Mouse (Mus musculus): ENCODE results near the gene Acsbg2. TPM values are rescaled to one million over a fixed set of nuclear protein-coding genes. Genes with fewer than 3 reads are reported as not detected.
A peak's percentile ranks its signal among the peaks of the same experiment; 100 is the strongest.

Gene Acsbg2
- total and polyA plus RNA-seq, 3 experiments: not detected

- no peak for TF ChIP-seq MAX (IDR thresholded peaks at IDR 0.05; ENCODE audit: low read length)
- no peak for TF ChIP-seq ELF1 (IDR thresholded peaks at IDR 0.05; ENCODE audit: low read depth, low read length)
- no peak for TF ChIP-seq NELFE (IDR thresholded peaks at IDR 0.05; ENCODE audit: low read depth, low read length)
- TF ChIP-seq ZKSCAN1 (IDR thresholded peaks at IDR 0.05; ENCODE audit: low read depth, low read length): no peak
- no peak for TF ChIP-seq SIN3A (IDR thresholded peaks at IDR 0.05; ENCODE audit: low read length)
- TF ChIP-seq USF2 (IDR thresholded peaks at IDR 0.05; ENCODE audit: borderline replicate concordance in 1 of 2, insufficient read depth in 1 of 2, low read depth in 1 of 2, low read length in 2 of 2): no peak
- TF ChIP-seq MXI1 (IDR thresholded peaks at IDR 0.05; ENCODE audit: low read depth, low read length): no peak
- no peak for TF ChIP-seq POLR2AphosphoS2 (IDR thresholded peaks at IDR 0.05; ENCODE audit: low read length)
- no peak for TF ChIP-seq MEF2A (IDR thresholded peaks at IDR 0.05; ENCODE audit: extremely low read depth, insufficient replicate concordance, low read depth, low read length, poor library complexity, severe bottlenecking)
- no peak for TF ChIP-seq BHLHE40 (IDR thresholded peaks at IDR 0.05; ENCODE audit: borderline replicate concordance, low read depth, low read length)
- no peak for TF ChIP-seq ZC3H11A (IDR thresholded peaks at IDR 0.05; ENCODE audit: low read depth, low read length)
- no peak for TF ChIP-seq UBTF (IDR thresholded peaks at IDR 0.05; ENCODE audit: borderline replicate concordance, insufficient read depth, low read depth, low read length)
- no peak for TF ChIP-seq ZMIZ1 (IDR thresholded peaks at IDR 0.05; ENCODE audit: low read depth, low read length)
Measured at GRCm38 (mm10) chr17:56818067-56818636, 56.1 kb downstream of the Acsbg2 start.

GRCm38 (mm10) chr17:56815057-56815345, 59.2 kb downstream of the Acsbg2 start:
- Histone ChIP-seq H3K4me1 (ENCODE audit: control insufficient read depth in 1 of 2, insufficient read depth in 2 of 2, low read length in 2 of 2) (peaks cover 0 to 6% of the 10 kb centered on the region in 2 experiments; a peak in 1 of 4 replicates), H3K9ac (ENCODE audit: control insufficient read depth, low read depth, low read length, poor library complexity, severe bottlenecking) (no peak overlapping the region), H3K79me2 (ENCODE audit: control insufficient read depth, insufficient read depth, low read length, poor library complexity) (no peaks in the 10 kb centered on the region), H3K4me3 (ENCODE audit: control insufficient read depth in 1 of 2, insufficient read depth in 1 of 2, low read depth in 2 of 2, low read length in 2 of 2) (no peak overlapping the region), H3K27me3 (ENCODE audit: control insufficient read depth in 1 of 2, insufficient read depth in 2 of 2, low read length in 2 of 2) (no peaks in the 10 kb centered on the region), H3K9me3 (replicated peaks; ENCODE audit: insufficient read depth, low read length) (no peaks in the 10 kb centered on the region), H3K27ac (ENCODE audit: control insufficient read depth, low read depth, low read length) (no peak overlapping the region), H3K36me3 (ENCODE audit: control insufficient read depth in 1 of 2, insufficient read depth in 2 of 2, low read length in 2 of 2) (peaks cover 0 to 5% of the 10 kb centered on the region in 2 experiments; a peak in 2 of 4 replicates)
- no peak for DNase-seq (ENCODE audit: low read depth, low spot score)
- TF ChIP-seq CTCF (IDR thresholded peaks at IDR 0.05 in 2 of 3, conservative IDR thresholded peaks at IDR 0.05 in 1 of 3; ENCODE audit: control insufficient read depth in 1 of 3, insufficient read depth in 1 of 3, low read depth in 2 of 3, low read length in 3 of 3, poor library complexity in 1 of 3, severe bottlenecking in 1 of 3) (no peak), GABPA (IDR thresholded peaks at IDR 0.05; ENCODE audit: low read depth, low read length) (no peak), CHD2 (IDR thresholded peaks at IDR 0.05; ENCODE audit: low read length) (no peak), TCF12 (IDR thresholded peaks at IDR 0.05; ENCODE audit: low read depth, low read length) (no peak), POLR2AphosphoS2 (IDR thresholded peaks at IDR 0.05; ENCODE audit: low read length) (no peak), GATA1 (IDR thresholded peaks at IDR 0.05; ENCODE audit: low read depth, low read length) (no peak), ZC3H11A (IDR thresholded peaks at IDR 0.05; ENCODE audit: low read depth, low read length) (no peak), USF2 (IDR thresholded peaks at IDR 0.05; ENCODE audit: borderline replicate concordance in 1 of 2, insufficient read depth in 1 of 2, low read depth in 1 of 2, low read length in 2 of 2) (no peak), ZNF384 (IDR thresholded peaks at IDR 0.05; ENCODE audit: low read depth, low read length) (no peak)

More at GRCm38 (mm10) chr17:56818067-56818636, 56.1 kb downstream of the Acsbg2 start:
- H3K9ac ChIP-seq (ENCODE audit: control insufficient read depth, low read depth, low read length, poor library complexity, severe bottlenecking): no peak overlapping the region
- H3K4me1 ChIP-seq (ENCODE audit: control insufficient read depth in 1 of 2, insufficient read depth in 2 of 2, low read length in 2 of 2): no peaks in the 10 kb centered on the region
- H3K4me3 ChIP-seq (ENCODE audit: control insufficient read depth in 1 of 2, insufficient read depth in 1 of 2, low read depth in 2 of 2, low read length in 2 of 2): no peak overlapping the region
- H3K36me3 ChIP-seq (ENCODE audit: control insufficient read depth in 1 of 2, insufficient read depth in 2 of 2, low read length in 2 of 2): peaks cover 0 to 2% of the 10 kb centered on the region in 2 experiments; a peak in 1 of 4 replicates
- H3K27me3 ChIP-seq (ENCODE audit: control insufficient read depth in 1 of 2, insufficient read depth in 2 of 2, low read length in 2 of 2): no peaks in the 10 kb centered on the region
- H3K79me2 ChIP-seq (ENCODE audit: control insufficient read depth, insufficient read depth, low read length, poor library complexity): no peaks in the 10 kb centered on the region
- no peak overlapping the region for H3K27ac ChIP-seq (ENCODE audit: control insufficient read depth, low read depth, low read length)
- no peaks in the 10 kb centered on the region for H3K9me3 ChIP-seq (replicated peaks; ENCODE audit: insufficient read depth, low read length)
- DNase-seq (ENCODE audit: low read depth, low spot score): peak; percentile 59
